Mouse (Mus musculus) liver, embryonic 14.5 days (tissue): ENCODE results near the gene Ascl1.

Source experiments
- CTCF ChIP-seq: IDR thresholded peaks from 2 replicates; pipeline ENCODE4 v1.5.1; 2016; ENCODE audit warnings: antibody characterized with exemption, low read depth, control low read depth
- EP300 ChIP-seq: IDR thresholded peaks from 2 replicates; pipeline ENCODE4 v1.6.1; 2016; ENCODE audit warnings: antibody characterized with exemption, low read depth

GRCm38 (mm10) chr10:87446829-87447753 is 46.4 kb downstream of the Ascl1 start:
- no peak for TF ChIP-seq CTCF
- no peak for TF ChIP-seq EP300
